Mouse (Mus musculus): ENCODE results near the gene Cdh3. TPM values are rescaled to one million over a fixed set of nuclear protein-coding genes. Genes with fewer than 3 reads are reported as not detected.

Gene Cdh3
- 0.34 and 0.42 TPM in 2 replicates for polyA plus RNA-seq (2012; rRNA removed)

DNA sequence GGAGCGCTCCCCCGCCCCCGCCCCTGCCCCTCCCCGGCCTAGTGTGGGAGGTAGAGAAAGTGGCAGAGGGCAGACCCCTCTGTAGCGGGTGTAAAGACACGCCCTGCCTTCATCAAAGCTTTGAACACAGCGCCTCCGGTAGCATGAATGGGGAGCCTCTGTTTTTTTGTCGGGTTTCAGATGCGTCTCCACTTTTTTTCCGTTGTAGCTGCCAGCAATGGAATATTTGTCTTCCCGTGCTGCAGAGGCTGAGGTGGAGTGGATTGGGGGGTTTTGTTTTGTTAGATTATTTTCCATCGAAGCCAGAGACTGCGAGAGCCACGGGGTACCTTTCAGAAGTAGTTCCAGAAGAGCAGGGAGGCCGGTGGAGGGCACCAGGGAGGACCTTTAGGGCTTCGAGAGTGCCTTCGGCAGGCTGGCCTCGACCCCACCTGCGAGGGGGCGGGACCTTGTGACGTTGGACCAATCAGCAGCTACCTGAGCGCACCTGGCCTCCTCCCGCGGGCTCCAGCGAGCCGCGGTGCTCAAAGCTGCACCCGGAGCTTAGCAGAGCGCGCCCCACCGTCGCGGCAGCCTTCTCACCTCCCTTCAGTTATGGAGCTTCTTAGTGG is at the start of gene Cdh3:
Gene Cdh3, plus strand, starts transcription at position 527 of the 611 bp plus-strand sequence.
- H3K27me3 ChIP-seq (ENCODE audit: control insufficient read depth, insufficient read depth, low read length): peaks cover 30% of the 10 kb centered on the region
- no peaks in the 10 kb centered on the region for H3K36me3 ChIP-seq (ENCODE audit: control insufficient read depth, insufficient read depth, low read length)
- peaks cover 9% of the 10 kb centered on the region; the same call in 1 of the 2 replicates for H3K4me1 ChIP-seq (ENCODE audit: control insufficient read depth, insufficient read depth, insufficient read length, low read length)
- peak within 1 kb of the TSS; percentile 46 for H3K4me3 ChIP-seq (ENCODE audit: low read depth, low read length)
- WGBS: 2% methylated on average over 34 of the region's 34 CpGs
- TF ChIP-seq CTCF (IDR thresholded peaks at IDR 0.05; ENCODE audit: extremely low read depth, insufficient read length, insufficient replicate concordance, low read depth, low read length) (no peak), POLR2A (IDR thresholded peaks at IDR 0.05; ENCODE audit: low read depth, low read length) (no peak)
- H3K27ac ChIP-seq (ENCODE audit: insufficient read depth, low read depth, low read length): no peak within 1 kb of the TSS

DNA sequence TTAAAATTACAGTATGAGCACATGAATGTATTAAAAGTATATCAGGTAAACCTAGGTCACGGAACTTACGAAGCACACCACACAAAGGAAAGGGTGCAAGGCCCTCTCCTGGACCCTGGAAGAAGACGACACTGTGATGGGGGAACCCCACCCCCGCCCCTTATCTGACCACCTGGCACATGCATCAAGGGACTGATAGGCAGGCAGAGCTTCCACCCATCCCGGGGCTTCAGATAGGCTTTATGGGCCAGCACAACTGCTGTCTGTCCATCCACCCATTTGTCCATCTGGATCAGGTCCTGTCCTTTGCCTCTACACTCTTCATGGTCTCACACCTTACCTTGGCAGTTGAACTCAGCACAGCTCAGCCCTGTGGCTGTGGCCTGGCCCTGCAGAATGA is 48.6 kb upstream of the Cdh3 start:
- Histone ChIP-seq H3K36me3 (ENCODE audit: control insufficient read depth, insufficient read depth, low read length) (no peaks in the 10 kb centered on the region), H3K27me3 (ENCODE audit: control insufficient read depth, insufficient read depth, low read length) (no peaks in the 10 kb centered on the region), H3K4me3 (ENCODE audit: low read depth, low read length) (no peak overlapping the region), H3K27ac (ENCODE audit: insufficient read depth, low read depth, low read length) (no peak overlapping the region), H3K4me1 (ENCODE audit: control insufficient read depth, insufficient read depth, insufficient read length, low read length) (no peaks in the 10 kb centered on the region)
- TF ChIP-seq CTCF (IDR thresholded peaks at IDR 0.05; ENCODE audit: extremely low read depth, insufficient read length, insufficient replicate concordance, low read depth, low read length) (no peak), POLR2A (IDR thresholded peaks at IDR 0.05; ENCODE audit: low read depth, low read length) (no peak)
- WGBS: 50% methylated on average over 5 of the region's 5 CpGs

DNA sequence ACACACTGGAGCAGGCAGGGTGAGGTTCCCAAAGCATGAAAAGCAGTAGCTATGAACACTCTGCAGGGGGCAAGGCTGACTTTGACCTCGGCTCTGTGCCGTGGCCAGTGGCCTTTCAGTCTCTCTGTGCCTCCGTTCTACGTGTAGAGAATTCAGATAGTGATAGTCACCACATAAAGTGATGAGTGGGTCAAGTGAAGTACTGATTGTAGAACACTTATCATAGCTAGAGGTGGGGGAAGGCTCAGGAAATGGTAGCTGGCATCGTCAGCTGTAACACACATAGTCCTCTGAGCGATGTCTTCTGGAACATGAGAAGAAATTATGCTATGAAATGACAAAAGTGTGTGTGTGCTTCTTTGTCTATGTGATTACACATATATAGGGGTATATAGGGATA is 46.9 kb upstream of the Cdh3 start:
- H3K27ac ChIP-seq (ENCODE audit: insufficient read depth, low read depth, low read length): no peak overlapping the region
- TF ChIP-seq POLR2A (IDR thresholded peaks at IDR 0.05; ENCODE audit: low read depth, low read length) (no peak), CTCF (IDR thresholded peaks at IDR 0.05; ENCODE audit: extremely low read depth, insufficient read length, insufficient replicate concordance, low read depth, low read length) (no peak)
- 80% methylated on average over 6 of the region's 6 CpGs for WGBS

DNA sequence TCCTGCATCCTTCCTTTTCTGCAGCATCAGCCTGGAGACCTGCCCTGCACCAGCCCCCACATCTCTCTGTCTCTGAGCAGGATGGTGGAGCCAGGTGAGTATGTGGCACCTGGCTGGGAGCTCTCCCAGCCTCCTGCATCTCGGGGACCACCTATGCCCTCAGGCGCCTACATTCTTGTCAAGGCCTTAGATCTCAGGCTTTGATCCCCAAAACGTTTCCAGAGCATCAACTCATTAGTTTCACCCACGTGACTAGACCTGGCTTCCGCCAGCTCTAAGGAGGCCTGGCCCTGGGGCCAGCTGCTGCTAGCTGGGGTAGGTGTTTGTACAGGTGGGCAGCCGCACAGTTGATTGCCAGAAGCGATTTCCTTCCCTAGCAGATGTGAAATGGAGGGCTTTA is 41.2 kb upstream of the Cdh3 start:
- no peak overlapping the region for H3K4me3 ChIP-seq (ENCODE audit: low read depth, low read length)
- H3K36me3 ChIP-seq (ENCODE audit: control insufficient read depth, insufficient read depth, low read length): no peaks in the 10 kb centered on the region
- no peak overlapping the region for H3K27ac ChIP-seq (ENCODE audit: insufficient read depth, low read depth, low read length)
- no peaks in the 10 kb centered on the region for H3K4me1 ChIP-seq (ENCODE audit: control insufficient read depth, insufficient read depth, insufficient read length, low read length)
- WGBS: 40% methylated on average over 7 of the region's 7 CpGs
- TF ChIP-seq CTCF (IDR thresholded peaks at IDR 0.05; ENCODE audit: extremely low read depth, insufficient read length, insufficient replicate concordance, low read depth, low read length) (no peak), POLR2A (IDR thresholded peaks at IDR 0.05; ENCODE audit: low read depth, low read length) (no peak)
- no peaks in the 10 kb centered on the region for H3K27me3 ChIP-seq (ENCODE audit: control insufficient read depth, insufficient read depth, low read length)

More for the DNA sequence above, 46.9 kb upstream of the Cdh3 start:
- H3K27me3 ChIP-seq (ENCODE audit: control insufficient read depth, insufficient read depth, low read length): no peaks in the 10 kb centered on the region
- no peaks in the 10 kb centered on the region for H3K36me3 ChIP-seq (ENCODE audit: control insufficient read depth, insufficient read depth, low read length)
- no peak overlapping the region for H3K4me3 ChIP-seq (ENCODE audit: low read depth, low read length)
- no peaks in the 10 kb centered on the region for H3K4me1 ChIP-seq (ENCODE audit: control insufficient read depth, insufficient read depth, insufficient read length, low read length)

DNA sequence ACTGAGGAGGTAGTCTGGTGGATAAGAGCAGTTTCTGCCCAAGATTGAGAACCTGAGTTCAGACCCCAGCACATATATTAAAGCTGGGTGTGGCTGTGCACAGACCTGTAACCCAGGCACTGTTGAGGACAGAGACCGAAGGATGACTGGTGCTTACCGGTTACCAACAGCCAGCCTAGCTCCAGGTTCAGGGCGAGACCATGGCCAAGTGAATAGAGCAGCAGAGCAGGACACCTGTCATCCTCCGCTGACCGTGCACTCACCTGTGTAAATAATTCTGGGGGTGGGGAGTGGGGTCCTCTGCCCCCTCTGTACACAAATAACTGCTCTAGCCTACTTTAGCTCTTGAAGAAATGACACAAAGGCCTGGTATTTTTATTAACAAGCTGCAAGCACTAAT is 36.7 kb upstream of the Cdh3 start:
- WGBS: 72% methylated on average over 5 of the region's 5 CpGs
- Histone ChIP-seq H3K27ac (ENCODE audit: insufficient read depth, low read depth, low read length) (no peak overlapping the region), H3K4me3 (ENCODE audit: low read depth, low read length) (no peak overlapping the region), H3K4me1 (ENCODE audit: control insufficient read depth, insufficient read depth, insufficient read length, low read length) (no peaks in the 10 kb centered on the region), H3K36me3 (ENCODE audit: control insufficient read depth, insufficient read depth, low read length) (no peaks in the 10 kb centered on the region), H3K27me3 (ENCODE audit: control insufficient read depth, insufficient read depth, low read length) (no peaks in the 10 kb centered on the region)
- TF ChIP-seq CTCF (IDR thresholded peaks at IDR 0.05; ENCODE audit: extremely low read depth, insufficient read length, insufficient replicate concordance, low read depth, low read length) (no peak), POLR2A (IDR thresholded peaks at IDR 0.05; ENCODE audit: low read depth, low read length) (no peak)

DNA sequence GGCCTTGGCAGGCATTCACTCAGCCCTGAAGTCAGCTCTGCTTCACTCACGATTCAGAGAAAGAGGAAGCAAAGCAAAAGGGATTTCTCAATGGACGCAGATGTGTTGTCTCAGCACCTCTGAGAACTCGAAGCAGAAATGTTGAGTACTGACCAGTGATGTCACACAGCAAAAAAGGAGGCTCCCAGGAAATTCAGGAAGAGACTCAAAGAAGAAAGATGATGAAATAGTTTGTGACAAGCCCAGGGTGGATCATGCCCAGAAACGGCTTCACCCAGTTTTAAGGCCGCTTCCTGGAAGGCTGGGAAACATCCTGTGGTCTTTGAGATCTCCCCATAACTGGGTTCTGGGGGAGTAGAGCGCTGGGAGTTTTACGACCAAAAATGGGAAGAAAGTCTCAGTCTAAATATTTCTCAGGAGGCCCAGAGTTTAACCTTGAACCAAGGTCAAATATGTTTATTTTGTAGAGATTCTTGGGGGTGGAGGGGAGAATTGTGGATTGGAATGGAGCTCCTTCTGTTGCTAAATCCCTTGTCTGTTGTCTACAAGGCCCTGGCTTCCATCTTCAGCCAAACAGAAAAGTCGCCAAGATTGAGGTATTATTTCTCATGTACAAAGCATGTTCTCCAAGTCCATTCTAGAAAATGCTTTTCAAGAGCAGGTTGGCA is 10.5 kb upstream of the Cdh3 start, which contains the start of gene 6030452D12Rik:
Gene 6030452D12Rik, plus strand, starts transcription at position 505 of the 668 bp plus-strand sequence.
- Histone ChIP-seq H3K4me3 (ENCODE audit: low read depth, low read length) (no peak within 1 kb of the TSS), H3K27ac (ENCODE audit: insufficient read depth, low read depth, low read length) (no peak within 1 kb of the TSS), H3K27me3 (ENCODE audit: control insufficient read depth, insufficient read depth, low read length) (no peaks in the 10 kb centered on the region), H3K36me3 (ENCODE audit: control insufficient read depth, insufficient read depth, low read length) (no peaks in the 10 kb centered on the region), H3K4me1 (ENCODE audit: control insufficient read depth, insufficient read depth, insufficient read length, low read length) (no peaks in the 10 kb centered on the region)
- WGBS: 55% methylated on average over 8 of the region's 8 CpGs
- TF ChIP-seq CTCF (IDR thresholded peaks at IDR 0.05; ENCODE audit: extremely low read depth, insufficient read length, insufficient replicate concordance, low read depth, low read length) (no peak), POLR2A (IDR thresholded peaks at IDR 0.05; ENCODE audit: low read depth, low read length) (no peak)

DNA sequence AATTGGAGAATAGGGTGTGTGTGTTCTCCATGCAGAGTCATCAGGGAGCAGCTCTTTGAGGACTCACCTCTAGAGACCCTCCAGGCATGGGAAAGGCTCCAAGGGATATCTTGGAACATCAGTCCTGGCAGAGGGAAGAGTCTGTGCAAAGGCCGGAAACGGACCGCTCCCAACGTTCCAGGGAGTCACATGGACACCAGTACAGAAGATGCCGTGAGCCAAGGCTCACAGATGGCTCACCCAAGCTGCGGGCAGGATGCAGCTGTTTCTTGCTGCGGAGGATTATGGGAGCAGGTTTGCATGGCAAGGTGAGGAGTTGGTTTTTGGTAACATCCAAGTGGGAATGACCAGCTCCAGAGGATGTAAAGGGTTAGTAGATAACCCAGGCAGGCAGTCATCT is 6.5 kb upstream of the Cdh3 start:
- H3K4me1 ChIP-seq (ENCODE audit: control insufficient read depth, insufficient read depth, insufficient read length, low read length): no peaks in the 10 kb centered on the region
- H3K27me3 ChIP-seq (ENCODE audit: control insufficient read depth, insufficient read depth, low read length): peaks cover 3% of the 10 kb centered on the region; the same call in 1 of the 2 replicates
- H3K36me3 ChIP-seq (ENCODE audit: control insufficient read depth, insufficient read depth, low read length): no peaks in the 10 kb centered on the region
- 77% methylated on average over 7 of the region's 7 CpGs for WGBS
- H3K27ac ChIP-seq (ENCODE audit: insufficient read depth, low read depth, low read length): no peak overlapping the region
- H3K4me3 ChIP-seq (ENCODE audit: low read depth, low read length): no peak overlapping the region
- TF ChIP-seq POLR2A (IDR thresholded peaks at IDR 0.05; ENCODE audit: low read depth, low read length) (no peak), CTCF (IDR thresholded peaks at IDR 0.05; ENCODE audit: extremely low read depth, insufficient read length, insufficient replicate concordance, low read depth, low read length) (no peak)

Data from small intestine, adult 2 months (tissue).